Mouse (Mus musculus): ENCODE results near the gene Ano8. TPM values are rescaled to one million over a fixed set of nuclear protein-coding genes. Genes with fewer than 3 reads are reported as not detected.

Ano8 gene
- total RNA-seq, 2 experiments from 2014 or later, result 13.5 to 15.4 TPM

- DNase-seq, result no peak
Measured at GRCm38 (mm10) chr8:71470913-71471255, 14.9 kb downstream of the Ano8 start.

- no peak for DNase-seq
Measured at GRCm38 (mm10) chr8:71470146-71470912, 15.4 kb downstream of the Ano8 start.

GRCm38 (mm10) chr8:71469411-71469810 lies 16.4 kb downstream of the Ano8 start:
- DNase-seq, result peak; percentile 64

- peak; percentile 97 for DNase-seq
Measured at GRCm38 (mm10) chr8:71468916-71469315, 16.8 kb downstream of the Ano8 start, which contains the start of gene Dda1. Dda1 (plus strand) TSS chr8:71469199.

- no peak for DNase-seq
Measured at GRCm38 (mm10) chr8:71468001-71468400, 17.8 kb downstream of the Ano8 start.

GRCm38 (mm10) chr8:71467201-71467600 lies 18.6 kb downstream of the Ano8 start:
- DNase-seq, result no peak

- DNase-seq, result no peak
Measured at GRCm38 (mm10) chr8:71466198-71466597, 19.6 kb downstream of the Ano8 start.

- no peak for DNase-seq
Measured at GRCm38 (mm10) chr8:71465733-71466132, 20.0 kb downstream of the Ano8 start.

- peak; percentile 99 for DNase-seq
Measured at GRCm38 (mm10) chr8:71464513-71465500, 21.0 kb downstream of the Ano8 start, which contains the start of gene Mrpl34. Mrpl34 (plus strand) TSS chr8:71464959.

GRCm38 (mm10) chr8:71463188-71464033 lies 22.4 kb downstream of the Ano8 start, which contains the start of gene Abhd8:
Abhd8 (minus strand) TSS chr8:71463655.
- DNase-seq, result peak; percentile 98

GRCm38 (mm10) chr8:71462786-71463185 lies 23.0 kb downstream of the Ano8 start:
- DNase-seq, result peak; percentile 46

- no peak for DNase-seq
Measured at GRCm38 (mm10) chr8:71462191-71462590, 23.6 kb downstream of the Ano8 start.

- DNase-seq, result peak; percentile 12
Measured at GRCm38 (mm10) chr8:71461152-71461840, 24.5 kb downstream of the Ano8 start.

- DNase-seq, result no peak
Measured at GRCm38 (mm10) chr8:71460716-71461115, 25.0 kb downstream of the Ano8 start.

GRCm38 (mm10) chr8:71457659-71458270 lies 28.0 kb downstream of the Ano8 start:
- peak; percentile 4 for DNase-seq

GRCm38 (mm10) chr8:71456906-71457305 lies 28.9 kb downstream of the Ano8 start:
- DNase-seq, result no peak

- no peak for DNase-seq
Measured at GRCm38 (mm10) chr8:71454668-71455067, 31.1 kb downstream of the Ano8 start.

- no peak for DNase-seq
Measured at GRCm38 (mm10) chr8:71452669-71453068, 33.1 kb downstream of the Ano8 start.

- no peak for DNase-seq
Measured at GRCm38 (mm10) chr8:71451777-71452176, 34.0 kb downstream of the Ano8 start.

GRCm38 (mm10) chr8:71451337-71451736 lies 34.4 kb downstream of the Ano8 start:
- DNase-seq, result no peak

GRCm38 (mm10) chr8:71445096-71445495 lies 40.7 kb downstream of the Ano8 start:
- DNase-seq, result no peak
